Mouse (Mus musculus): ENCODE measurements at regions not wholly inside any gene's neighbourhood (a gene's known extent, or its start where the extent isn't known, plus 50 kb on each side); places are given as distances from the start of the nearest gene placed in this dataset.

GRCm38 (mm10) chr11:19427559-19427958 is 408.8 kb upstream of the Meis1 start:
- no peak overlapping the region for H3K4me3 ChIP-seq (ENCODE audit: insufficient read depth, low read depth, low read length)
- H3K27me3 ChIP-seq (replicated peaks; ENCODE audit: control insufficient read depth, insufficient read depth, low read length): no peaks in the 10 kb centered on the region
- peaks cover 2% of the 10 kb centered on the region; the same call in 1 of the 2 replicates for H3K4me1 ChIP-seq (ENCODE audit: control insufficient read depth, insufficient read depth, low read length)
- WGBS: 73% methylated on average over 1 of the region's 1 CpGs
- no peaks in the 10 kb centered on the region for H3K36me3 ChIP-seq (ENCODE audit: control insufficient read depth, insufficient read depth, low read length)
- no peak overlapping the region for H3K27ac ChIP-seq (ENCODE audit: insufficient read depth, low read depth, low read length)
- no peak for DNase-seq
- TF ChIP-seq POLR2A (IDR thresholded peaks at IDR 0.05; ENCODE audit: low read depth, low read length): no peak
- TF ChIP-seq CTCF (conservative IDR thresholded peaks at IDR 0.05; ENCODE audit: insufficient read depth, insufficient read length, low read depth, low read length): no peak

GRCm38 (mm10) chr11:19433680-19434619 is 415.2 kb upstream of the Meis1 start:
- Histone ChIP-seq H3K4me1 (ENCODE audit: control insufficient read depth, insufficient read depth, low read length) (no peaks in the 10 kb centered on the region), H3K27me3 (replicated peaks; ENCODE audit: control insufficient read depth, insufficient read depth, low read length) (no peaks in the 10 kb centered on the region), H3K27ac (ENCODE audit: insufficient read depth, low read depth, low read length) (no peak overlapping the region), H3K36me3 (ENCODE audit: control insufficient read depth, insufficient read depth, low read length) (no peaks in the 10 kb centered on the region), H3K4me3 (ENCODE audit: insufficient read depth, low read depth, low read length) (no peak overlapping the region)
- TF ChIP-seq CTCF (conservative IDR thresholded peaks at IDR 0.05; ENCODE audit: insufficient read depth, insufficient read length, low read depth, low read length) (no peak), POLR2A (IDR thresholded peaks at IDR 0.05; ENCODE audit: low read depth, low read length) (no peak)
- 77% methylated on average over 13 of the region's 13 CpGs for WGBS
- DNase-seq: no peak

GRCm38 (mm10) chr11:19438385-19438784 is 419.6 kb upstream of the Meis1 start:
- no peaks in the 10 kb centered on the region for H3K36me3 ChIP-seq (ENCODE audit: control insufficient read depth, insufficient read depth, low read length)
- no peak overlapping the region for H3K27ac ChIP-seq (ENCODE audit: insufficient read depth, low read depth, low read length)
- no peak for DNase-seq
- TF ChIP-seq CTCF (conservative IDR thresholded peaks at IDR 0.05; ENCODE audit: insufficient read depth, insufficient read length, low read depth, low read length) (no peak), POLR2A (IDR thresholded peaks at IDR 0.05; ENCODE audit: low read depth, low read length) (no peak)
- WGBS: 91% methylated on average over 5 of the region's 5 CpGs
- H3K4me3 ChIP-seq (ENCODE audit: insufficient read depth, low read depth, low read length): no peak overlapping the region
- no peaks in the 10 kb centered on the region for H3K27me3 ChIP-seq (replicated peaks; ENCODE audit: control insufficient read depth, insufficient read depth, low read length)
- no peaks in the 10 kb centered on the region for H3K4me1 ChIP-seq (ENCODE audit: control insufficient read depth, insufficient read depth, low read length)

- WGBS: 91% methylated on average over 4 of the region's 4 CpGs
Measured at GRCm38 (mm10) chr11:19441936-19442335, 423.2 kb upstream of the Meis1 start.

GRCm38 (mm10) chr11:19455391-19456290 is 436.9 kb upstream of the Meis1 start:
- H3K27ac ChIP-seq (ENCODE audit: insufficient read depth, low read depth, low read length): no peak overlapping the region
- TF ChIP-seq POLR2A (IDR thresholded peaks at IDR 0.05; ENCODE audit: low read depth, low read length) (no peak), CTCF (conservative IDR thresholded peaks at IDR 0.05; ENCODE audit: insufficient read depth, insufficient read length, low read depth, low read length) (no peak)
- H3K4me1 ChIP-seq (ENCODE audit: control insufficient read depth, insufficient read depth, low read length): no peaks in the 10 kb centered on the region
- no peaks in the 10 kb centered on the region for H3K36me3 ChIP-seq (ENCODE audit: control insufficient read depth, insufficient read depth, low read length)
- no peaks in the 10 kb centered on the region for H3K27me3 ChIP-seq (replicated peaks; ENCODE audit: control insufficient read depth, insufficient read depth, low read length)
- H3K4me3 ChIP-seq (ENCODE audit: insufficient read depth, low read depth, low read length): no peak overlapping the region
- 93% methylated on average over 12 of the region's 12 CpGs for WGBS
- DNase-seq: no peak

More at GRCm38 (mm10) chr11:19441936-19442335, 423.2 kb upstream of the Meis1 start:
- no peak overlapping the region for H3K4me3 ChIP-seq (ENCODE audit: insufficient read depth, low read depth, low read length)
- TF ChIP-seq CTCF (conservative IDR thresholded peaks at IDR 0.05; ENCODE audit: insufficient read depth, insufficient read length, low read depth, low read length) (no peak), POLR2A (IDR thresholded peaks at IDR 0.05; ENCODE audit: low read depth, low read length) (no peak)
- no peaks in the 10 kb centered on the region for H3K27me3 ChIP-seq (replicated peaks; ENCODE audit: control insufficient read depth, insufficient read depth, low read length)
- H3K27ac ChIP-seq (ENCODE audit: insufficient read depth, low read depth, low read length): no peak overlapping the region
- H3K36me3 ChIP-seq (ENCODE audit: control insufficient read depth, insufficient read depth, low read length): no peaks in the 10 kb centered on the region
- no peaks in the 10 kb centered on the region for H3K4me1 ChIP-seq (ENCODE audit: control insufficient read depth, insufficient read depth, low read length)
- DNase-seq: no peak

GRCm38 (mm10) chr11:19456577-19456976 is 437.8 kb upstream of the Meis1 start:
- Histone ChIP-seq H3K27ac (ENCODE audit: insufficient read depth, low read depth, low read length) (no peak overlapping the region), H3K4me3 (ENCODE audit: insufficient read depth, low read depth, low read length) (no peak overlapping the region), H3K36me3 (ENCODE audit: control insufficient read depth, insufficient read depth, low read length) (no peaks in the 10 kb centered on the region), H3K4me1 (ENCODE audit: control insufficient read depth, insufficient read depth, low read length) (no peaks in the 10 kb centered on the region), H3K27me3 (replicated peaks; ENCODE audit: control insufficient read depth, insufficient read depth, low read length) (no peaks in the 10 kb centered on the region)
- TF ChIP-seq CTCF (conservative IDR thresholded peaks at IDR 0.05; ENCODE audit: insufficient read depth, insufficient read length, low read depth, low read length): no peak
- no peak for TF ChIP-seq POLR2A (IDR thresholded peaks at IDR 0.05; ENCODE audit: low read depth, low read length)
- WGBS: 44% methylated on average over 1 of the region's 1 CpGs
- no peak for DNase-seq

All from kidney, adult 2 months (tissue).